Mouse (Mus musculus): ENCODE results near the gene Prkce.

GRCm38 (mm10) chr17:86377863-86378262 is 210.3 kb downstream of the Prkce start:
- TF ChIP-seq CTCF (IDR thresholded peaks at IDR 0.05; ENCODE audit: low read depth): no peak
- no peak for TF ChIP-seq EP300 (IDR thresholded peaks at IDR 0.05; ENCODE audit: low read depth)
